Mouse (Mus musculus): ENCODE measurements around the gene Adamts2. TPM values are rescaled to one million over a fixed set of nuclear protein-coding genes. Genes with fewer than 3 reads are reported as not detected.
A peak's percentile ranks its signal among the peaks of the same experiment; 100 is the strongest.

Adamts2 gene
- total RNA-seq, 1 experiment from 2014 or later: not detected

GRCm38 (mm10) chr11:50621364-50621763 lies 19.5 kb downstream of the Adamts2 start:
- ATAC-seq (replicated peaks; ENCODE audit: low read depth, poor library complexity, severe bottlenecking): no peak

GRCm38 (mm10) chr11:50622238-50622726 lies 20.4 kb downstream of the Adamts2 start:
- ATAC-seq (replicated peaks; ENCODE audit: low read depth, poor library complexity, severe bottlenecking): no peak

- ATAC-seq (replicated peaks; ENCODE audit: low read depth, poor library complexity, severe bottlenecking): no peak
Observed at GRCm38 (mm10) chr11:50623806-50624205, 21.9 kb downstream of the Adamts2 start.

- no peak for ATAC-seq (replicated peaks; ENCODE audit: low read depth, poor library complexity, severe bottlenecking)
Observed at GRCm38 (mm10) chr11:50624239-50624638, 22.4 kb downstream of the Adamts2 start.

- no peak for ATAC-seq (replicated peaks; ENCODE audit: low read depth, poor library complexity, severe bottlenecking)
Observed at GRCm38 (mm10) chr11:50624720-50625119, 22.8 kb downstream of the Adamts2 start.

GRCm38 (mm10) chr11:50628915-50629314 lies 27.0 kb downstream of the Adamts2 start:
- ATAC-seq (replicated peaks; ENCODE audit: low read depth, poor library complexity, severe bottlenecking): no peak

- ATAC-seq (replicated peaks; ENCODE audit: low read depth, poor library complexity, severe bottlenecking): peak; percentile 61
Observed at GRCm38 (mm10) chr11:50630462-50630861, 28.6 kb downstream of the Adamts2 start.

GRCm38 (mm10) chr11:50632270-50632669 lies 30.4 kb downstream of the Adamts2 start:
- peak; percentile 92 for ATAC-seq (replicated peaks; ENCODE audit: low read depth, poor library complexity, severe bottlenecking)

GRCm38 (mm10) chr11:50635051-50635590 lies 33.2 kb downstream of the Adamts2 start:
- no peak for ATAC-seq (replicated peaks; ENCODE audit: low read depth, poor library complexity, severe bottlenecking)

GRCm38 (mm10) chr11:50637026-50637425 lies 35.1 kb downstream of the Adamts2 start:
- ATAC-seq (replicated peaks; ENCODE audit: low read depth, poor library complexity, severe bottlenecking): no peak

- ATAC-seq (replicated peaks; ENCODE audit: low read depth, poor library complexity, severe bottlenecking): 0 out of 2 replicates have a peak, but pooled peaks have one; percentile 25
Observed at GRCm38 (mm10) chr11:50638197-50638867, 36.4 kb downstream of the Adamts2 start.

GRCm38 (mm10) chr11:50638868-50639220 lies 37.0 kb downstream of the Adamts2 start:
- no peak for ATAC-seq (replicated peaks; ENCODE audit: low read depth, poor library complexity, severe bottlenecking)

- ATAC-seq (replicated peaks; ENCODE audit: low read depth, poor library complexity, severe bottlenecking): no peak
Observed at GRCm38 (mm10) chr11:50642583-50642982, 40.7 kb downstream of the Adamts2 start.

- 0 out of 2 replicates have a peak, but pooled peaks have one; percentile 36 for ATAC-seq (replicated peaks; ENCODE audit: low read depth, poor library complexity, severe bottlenecking)
Observed at GRCm38 (mm10) chr11:50646148-50646547, 44.3 kb downstream of the Adamts2 start.

GRCm38 (mm10) chr11:50648143-50648807 lies 46.4 kb downstream of the Adamts2 start:
- ATAC-seq (replicated peaks; ENCODE audit: low read depth, poor library complexity, severe bottlenecking): no peak

- ATAC-seq (replicated peaks; ENCODE audit: low read depth, poor library complexity, severe bottlenecking): no peak
Observed at GRCm38 (mm10) chr11:50650037-50650436, 48.2 kb downstream of the Adamts2 start.

- ATAC-seq (replicated peaks; ENCODE audit: low read depth, poor library complexity, severe bottlenecking): no peak
Observed at GRCm38 (mm10) chr11:50653746-50654431, 52.0 kb downstream of the Adamts2 start.

- ATAC-seq (replicated peaks; ENCODE audit: low read depth, poor library complexity, severe bottlenecking): no peak
Observed at GRCm38 (mm10) chr11:50658826-50659225, 56.9 kb downstream of the Adamts2 start.

GRCm38 (mm10) chr11:50662176-50662575 lies 60.3 kb downstream of the Adamts2 start:
- no peak for ATAC-seq (replicated peaks; ENCODE audit: low read depth, poor library complexity, severe bottlenecking)

- no peak for ATAC-seq (replicated peaks; ENCODE audit: low read depth, poor library complexity, severe bottlenecking)
Observed at GRCm38 (mm10) chr11:50664826-50665225, 62.9 kb downstream of the Adamts2 start.

Data from common myeloid progenitor, adult 5-6 weeks (primary cell).